Mouse (Mus musculus) heart, postnatal 14 days (tissue): ENCODE measurements around the gene 1700030K09Rik. TPM values are rescaled to one million over a fixed set of nuclear protein-coding genes. Genes with fewer than 3 reads are reported as not detected.
A peak's percentile ranks its signal among the peaks of the same experiment; 100 is the strongest.

ENCODE experiments used
- DNase-seq, 2 experiments: peaks; one replicate each; pipeline ENCODE4 v3.0.0; 2021 to 2022
- intact Hi-C: fragments of 180-260 bp; cut with DNase I; formaldehyde crosslinking; loops from one replicate; pipeline ENCODE4 v1.15.1; 2025
- total RNA-seq, 2 experiments: library from RNA; stranded (reverse); gene quantifications; 2 replicates each; pipeline ENCODE4 v1.2.3; 2021

The 1700030K09Rik gene
- total RNA-seq, 2 experiments from 2014 or later, result 6.6 to 7.0 TPM

- intact Hi-C loops, result no loop called here
- DNase-seq, result no peak
Observed at GRCm38 (mm10) chr8:72455317-72455716, 11.6 kb downstream of the 1700030K09Rik start.

GRCm38 (mm10) chr8:72457806-72458205 lies 14.1 kb downstream of the 1700030K09Rik start:
- intact Hi-C loops, result no loop called here

GRCm38 (mm10) chr8:72458457-72458856 lies 14.8 kb downstream of the 1700030K09Rik start:
- DNase-seq, result no peak
- intact Hi-C loops, result no loop called here

More at GRCm38 (mm10) chr8:72457806-72458205, 14.1 kb downstream of the 1700030K09Rik start:
- no peak for DNase-seq

GRCm38 (mm10) chr8:72459881-72460533 lies 16.3 kb downstream of the 1700030K09Rik start:
- no peak for DNase-seq

GRCm38 (mm10) chr8:72464211-72464610 lies 20.5 kb downstream of the 1700030K09Rik start:
- no peak for DNase-seq
- intact Hi-C loops, result no loop called here

More at GRCm38 (mm10) chr8:72459881-72460533, 16.3 kb downstream of the 1700030K09Rik start:
- intact Hi-C loops, result no loop called here

- no peak for DNase-seq
- intact Hi-C loops, result no loop called here
Observed at GRCm38 (mm10) chr8:72469243-72469642, 25.6 kb downstream of the 1700030K09Rik start.

GRCm38 (mm10) chr8:72469984-72470383 lies 26.3 kb downstream of the 1700030K09Rik start:
- no peak for DNase-seq
- intact Hi-C loops, result no loop called here

- DNase-seq, result no peak
- intact Hi-C loops, result no loop called here
Observed at GRCm38 (mm10) chr8:72470684-72471083, 27.0 kb downstream of the 1700030K09Rik start.

- intact Hi-C loops, result no loop called here
- DNase-seq, result peak; percentile 96
Observed at GRCm38 (mm10) chr8:72474826-72475546, 31.3 kb downstream of the 1700030K09Rik start, which contains the start of gene Cherp. Cherp (minus strand) TSS chr8:72475226.

GRCm38 (mm10) chr8:72485456-72486199 lies 41.9 kb downstream of the 1700030K09Rik start:
- DNase-seq, result peak; percentile 47 to 54
- intact Hi-C loops, result loop anchor here (5.0 kb wide), 1 partner anchor 38 kb away; no protein-coding TSS in a partner anchor

GRCm38 (mm10) chr8:72487014-72487413 lies 43.3 kb downstream of the 1700030K09Rik start:
- intact Hi-C loops, result loop anchor here (5.0 kb wide), 1 partner anchor 40 kb away; no protein-coding TSS in a partner anchor
- DNase-seq, result no peak

- intact Hi-C loops, result loop anchor here (5.0 kb wide), 2 partner anchors 76 to 256 kb away; no protein-coding TSS in a partner anchor
Observed at GRCm38 (mm10) chr8:72491017-72491416, 47.3 kb downstream of the 1700030K09Rik start.

GRCm38 (mm10) chr8:72491680-72492621 lies 48.3 kb downstream of the 1700030K09Rik start, which contains the start of gene Slc35e1:
Slc35e1 (minus strand) TSS chr8:72492614.
- intact Hi-C loops, result loop anchor here (2.0 to 5.0 kb wide), 3 partner anchors 55 to 255 kb away; no protein-coding TSS in a partner anchor
- peak in 1 of 2 experiments; percentile 45 for DNase-seq

More at GRCm38 (mm10) chr8:72491017-72491416, 47.3 kb downstream of the 1700030K09Rik start:
- no peak for DNase-seq

GRCm38 (mm10) chr8:72492622-72493081 lies 49.0 kb downstream of the 1700030K09Rik start:
- intact Hi-C loops, result loop anchor here (2.0 to 5.0 kb wide), 3 partner anchors 54 to 255 kb away; no protein-coding TSS in a partner anchor
- DNase-seq, result peak; percentile 100

GRCm38 (mm10) chr8:72493381-72493780 lies 49.7 kb downstream of the 1700030K09Rik start:
- no peak for DNase-seq
- intact Hi-C loops, result loop anchor here (2.0 to 5.0 kb wide), 3 partner anchors 53 to 254 kb away; no protein-coding TSS in a partner anchor

- intact Hi-C loops, result no loop called here
- DNase-seq, result no peak
Observed at GRCm38 (mm10) chr8:72495411-72496111, 51.9 kb downstream of the 1700030K09Rik start.

GRCm38 (mm10) chr8:72496217-72496616 lies 52.5 kb downstream of the 1700030K09Rik start:
- no peak for DNase-seq
- intact Hi-C loops, result no loop called here

GRCm38 (mm10) chr8:72497911-72498310 lies 54.2 kb downstream of the 1700030K09Rik start:
- intact Hi-C loops, result no loop called here
- no peak for DNase-seq
